Mouse (Mus musculus): ENCODE results near the gene Runx1. TPM values are rescaled to one million over a fixed set of nuclear protein-coding genes. Genes with fewer than 3 reads are reported as not detected.

The Runx1 gene
- total RNA-seq, 1 experiment = 7.4 TPM

- Histone ChIP-seq H3K4me3 (ENCODE audit: insufficient read depth in 1 of 2, low read depth in 1 of 2, low read length in 2 of 2, poor library complexity in 1 of 2, severe bottlenecking in 1 of 2) (no peak overlapping the region), H3K27ac (ENCODE audit: insufficient read depth, low read depth, low read length, poor library complexity, severe bottlenecking) (no peak overlapping the region), H3K9me3 (ENCODE audit: control insufficient read depth, insufficient read depth, low read depth, low read length) (no peaks in the 10 kb centered on the region), H3K9ac (ENCODE audit: insufficient read depth, low read depth, low read length, poor library complexity, severe bottlenecking) (no peak overlapping the region), H3K4me1 (ENCODE audit: control insufficient read depth in 2 of 2, insufficient read depth in 2 of 2, low read length in 2 of 2, poor library complexity in 1 of 2) (no peaks in the 10 kb centered on the region), H3K36me3 (ENCODE audit: control insufficient read depth, insufficient read depth, low read length, poor library complexity, severe bottlenecking) (no peaks in the 10 kb centered on the region)
- DNase-seq (ENCODE audit: low read depth, low spot score) = no peak
- no peak for TF ChIP-seq MAFK (IDR thresholded peaks at IDR 0.05; ENCODE audit: insufficient read depth, low read depth, low read length)
- no peak for TF ChIP-seq CHD2 (IDR thresholded peaks at IDR 0.05; ENCODE audit: low read depth, low read length)
- TF ChIP-seq ZNF384 (IDR thresholded peaks at IDR 0.05; ENCODE audit: low read depth, low read length) = no peak
- in situ Hi-C loops (cut with MboI; ENCODE audit: low sequenced_read_pairs in 2 of 2, unreplicated experiment in 2 of 2) = no loop called here
These were observed 214.3 kb downstream of the Runx1 start for GRCm38 (mm10) chr16:92611641-92612149.

- Histone ChIP-seq H3K9ac (ENCODE audit: insufficient read depth, low read depth, low read length, poor library complexity, severe bottlenecking) (no peak overlapping the region), H3K27ac (ENCODE audit: insufficient read depth, low read depth, low read length, poor library complexity, severe bottlenecking) (no peak overlapping the region), H3K36me3 (ENCODE audit: control insufficient read depth, insufficient read depth, low read length, poor library complexity, severe bottlenecking) (no peaks in the 10 kb centered on the region), H3K4me3 (ENCODE audit: insufficient read depth in 1 of 2, low read depth in 1 of 2, low read length in 2 of 2, poor library complexity in 1 of 2, severe bottlenecking in 1 of 2) (no peak overlapping the region), H3K4me1 (ENCODE audit: control insufficient read depth in 2 of 2, insufficient read depth in 2 of 2, low read length in 2 of 2, poor library complexity in 1 of 2) (no peaks in the 10 kb centered on the region), H3K9me3 (ENCODE audit: control insufficient read depth, insufficient read depth, low read depth, low read length) (no peaks in the 10 kb centered on the region)
- in situ Hi-C loops (cut with MboI; ENCODE audit: low sequenced_read_pairs in 2 of 2, unreplicated experiment in 2 of 2) = no loop called here
- TF ChIP-seq ZC3H11A (IDR thresholded peaks at IDR 0.05; ENCODE audit: borderline replicate concordance, low read depth, low read length) = no peak
- DNase-seq (ENCODE audit: low read depth, low spot score) = no peak
These were observed 215.5 kb downstream of the Runx1 start for GRCm38 (mm10) chr16:92610464-92610863.

GRCm38 (mm10) chr16:92609717-92610077 lies 216.3 kb downstream of the Runx1 start:
- Histone ChIP-seq H3K9ac (ENCODE audit: insufficient read depth, low read depth, low read length, poor library complexity, severe bottlenecking) (no peak overlapping the region), H3K4me1 (ENCODE audit: control insufficient read depth in 2 of 2, insufficient read depth in 2 of 2, low read length in 2 of 2, poor library complexity in 1 of 2) (no peaks in the 10 kb centered on the region), H3K4me3 (ENCODE audit: insufficient read depth in 1 of 2, low read depth in 1 of 2, low read length in 2 of 2, poor library complexity in 1 of 2, severe bottlenecking in 1 of 2) (no peak overlapping the region), H3K9me3 (ENCODE audit: control insufficient read depth, insufficient read depth, low read depth, low read length) (no peaks in the 10 kb centered on the region), H3K36me3 (ENCODE audit: control insufficient read depth, insufficient read depth, low read length, poor library complexity, severe bottlenecking) (no peaks in the 10 kb centered on the region), H3K27ac (ENCODE audit: insufficient read depth, low read depth, low read length, poor library complexity, severe bottlenecking) (no peak overlapping the region)
- in situ Hi-C loops (cut with MboI; ENCODE audit: low sequenced_read_pairs in 2 of 2, unreplicated experiment in 2 of 2) = no loop called here
- TF ChIP-seq HCFC1 (IDR thresholded peaks at IDR 0.05; ENCODE audit: borderline replicate concordance, insufficient read depth, low read length) (no peak), ZC3H11A (IDR thresholded peaks at IDR 0.05; ENCODE audit: borderline replicate concordance, low read depth, low read length) (no peak), MAFK (IDR thresholded peaks at IDR 0.05; ENCODE audit: insufficient read depth, low read depth, low read length) (no peak), ZNF384 (IDR thresholded peaks at IDR 0.05; ENCODE audit: low read depth, low read length) (no peak), CHD2 (IDR thresholded peaks at IDR 0.05; ENCODE audit: low read depth, low read length) (no peak)
- no peak for DNase-seq (ENCODE audit: low read depth, low spot score)

GRCm38 (mm10) chr16:92609006-92609716 lies 216.8 kb downstream of the Runx1 start:
- no peak overlapping the region for H3K9ac ChIP-seq (ENCODE audit: insufficient read depth, low read depth, low read length, poor library complexity, severe bottlenecking)
- no peak for DNase-seq (ENCODE audit: low read depth, low spot score)
- H3K4me3 ChIP-seq (ENCODE audit: insufficient read depth in 1 of 2, low read depth in 1 of 2, low read length in 2 of 2, poor library complexity in 1 of 2, severe bottlenecking in 1 of 2) = no peak overlapping the region
- TF ChIP-seq CHD2 (IDR thresholded peaks at IDR 0.05; ENCODE audit: low read depth, low read length) (no peak), ZNF384 (IDR thresholded peaks at IDR 0.05; ENCODE audit: low read depth, low read length) (no peak), ZC3H11A (IDR thresholded peaks at IDR 0.05; ENCODE audit: borderline replicate concordance, low read depth, low read length) (no peak), MAFK (IDR thresholded peaks at IDR 0.05; ENCODE audit: insufficient read depth, low read depth, low read length) (no peak), HCFC1 (IDR thresholded peaks at IDR 0.05; ENCODE audit: borderline replicate concordance, insufficient read depth, low read length) (no peak)
- in situ Hi-C loops (cut with MboI; ENCODE audit: low sequenced_read_pairs in 2 of 2, unreplicated experiment in 2 of 2) = no loop called here
- no peaks in the 10 kb centered on the region for H3K9me3 ChIP-seq (ENCODE audit: control insufficient read depth, insufficient read depth, low read depth, low read length)
- H3K27ac ChIP-seq (ENCODE audit: insufficient read depth, low read depth, low read length, poor library complexity, severe bottlenecking) = no peak overlapping the region
- no peaks in the 10 kb centered on the region for H3K36me3 ChIP-seq (ENCODE audit: control insufficient read depth, insufficient read depth, low read length, poor library complexity, severe bottlenecking)
- H3K4me1 ChIP-seq (ENCODE audit: control insufficient read depth in 2 of 2, insufficient read depth in 2 of 2, low read length in 2 of 2, poor library complexity in 1 of 2) = no peaks in the 10 kb centered on the region

Measured in ES-E14 (cell line).